Mouse (Mus musculus): ENCODE measurements around the gene Clasp2. TPM values are rescaled to one million over a fixed set of nuclear protein-coding genes. Genes with fewer than 3 reads are reported as not detected.
"Not testable (repeated sequence)": the region's sequence is repeated elsewhere in the genome, so short reads cannot be mapped to it uniquely, and the experiment has no call there.

The Clasp2 gene
- polyA plus RNA-seq, 1 experiment from 2014 or later: 145 TPM

DNA sequence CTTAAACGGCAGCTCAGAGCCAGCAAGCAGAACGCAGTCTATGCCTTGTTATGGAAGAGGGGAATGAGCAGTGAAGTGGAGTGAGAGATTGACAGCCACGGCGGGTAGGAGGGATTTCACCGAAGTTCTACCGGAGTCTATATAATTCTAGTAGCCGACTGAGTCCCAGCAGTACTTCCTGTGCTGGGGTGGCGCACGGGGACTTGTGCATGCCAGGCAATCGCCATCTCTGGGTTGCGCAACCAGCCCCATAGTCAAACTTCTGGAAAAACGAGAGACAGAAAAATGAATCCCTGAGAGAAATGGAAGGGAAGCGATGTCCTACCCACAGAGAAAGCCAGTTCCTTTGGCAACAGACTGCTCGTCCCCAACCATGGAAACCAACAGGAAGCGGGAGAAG lies 16.6 kb upstream of the Clasp2 start:
- WGBS: 86% methylated on average over 15 of the region's 15 CpGs

DNA sequence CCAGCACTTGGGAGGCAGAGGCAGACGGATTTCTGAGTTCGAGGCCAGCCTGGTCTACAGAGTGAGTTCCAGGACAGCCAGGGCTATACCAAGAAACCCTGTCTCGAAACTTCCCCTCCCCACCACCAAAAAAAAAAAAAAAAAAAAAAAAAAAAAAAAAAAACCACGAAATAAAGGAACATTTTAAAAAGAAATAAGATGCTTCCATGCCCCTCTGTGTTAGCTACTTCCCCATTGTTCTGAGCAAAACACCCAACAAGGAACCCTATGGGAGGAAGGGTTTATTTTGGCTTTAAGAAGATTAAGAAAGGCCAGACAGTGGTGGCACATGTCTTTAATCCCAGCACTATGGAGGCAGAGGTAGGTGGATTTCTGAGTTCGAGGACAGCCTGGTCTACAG lies 15.7 kb upstream of the Clasp2 start:
- H3K27ac ChIP-seq (ENCODE audit: low read length); H3K4me1 ChIP-seq (ENCODE audit: control insufficient read depth, insufficient read depth, low read length); H3K9me3 ChIP-seq (replicated peaks; ENCODE audit: control insufficient read depth, low read length, poor library complexity, severe bottlenecking); ATAC-seq; H3K9ac ChIP-seq (ENCODE audit: low read depth, low read length); H3K4me3 ChIP-seq (ENCODE audit: low read depth, low read length); H3K4me2 ChIP-seq (ENCODE audit: low read length); H3K36me3 ChIP-seq (ENCODE audit: control insufficient read depth, insufficient read depth, low read length); H3K27me3 ChIP-seq (ENCODE audit: control insufficient read depth, insufficient read depth, low read depth, low read length): not testable (repeated sequence)
- 69% methylated on average over 5 of the region's 5 CpGs for WGBS

More for the DNA sequence above, 16.6 kb upstream of the Clasp2 start:
- Histone ChIP-seq H3K4me1 (ENCODE audit: control insufficient read depth, insufficient read depth, low read length) (no peaks in the 10 kb centered on the region), H3K9me3 (replicated peaks; ENCODE audit: control insufficient read depth, low read length, poor library complexity, severe bottlenecking) (no peaks in the 10 kb centered on the region), H3K4me2 (ENCODE audit: low read length) (no peak overlapping the region), H3K27ac (ENCODE audit: low read length) (no peak overlapping the region), H3K36me3 (ENCODE audit: control insufficient read depth, insufficient read depth, low read length) (no peaks in the 10 kb centered on the region), H3K27me3 (ENCODE audit: control insufficient read depth, insufficient read depth, low read depth, low read length) (no peaks in the 10 kb centered on the region), H3K4me3 (ENCODE audit: low read depth, low read length) (no peak overlapping the region), H3K9ac (ENCODE audit: low read depth, low read length) (no peak overlapping the region)
- ATAC-seq: no peak

DNA sequence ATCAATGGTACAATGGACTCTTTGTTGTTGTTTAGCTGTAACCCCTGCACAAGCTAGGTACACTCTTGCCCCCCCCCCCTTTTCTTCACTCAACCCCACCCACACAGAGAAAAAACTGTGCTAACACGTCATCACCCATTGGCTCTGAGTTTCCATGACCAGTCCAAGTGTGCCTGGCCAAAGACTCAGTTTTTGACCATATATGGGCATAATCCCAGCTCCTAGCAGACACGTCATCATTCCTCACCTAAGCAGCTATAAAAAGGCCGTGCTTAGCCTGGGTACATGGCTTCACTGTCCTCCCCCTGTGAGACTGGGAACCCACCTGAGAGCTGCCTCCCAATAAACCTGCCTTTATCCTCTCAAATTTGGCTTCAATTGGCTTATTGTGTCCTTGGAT lies 15.1 kb upstream of the Clasp2 start:
- H3K27ac ChIP-seq (ENCODE audit: low read length): no peak overlapping the region
- H3K9me3 ChIP-seq (replicated peaks; ENCODE audit: control insufficient read depth, low read length, poor library complexity, severe bottlenecking): no peaks in the 10 kb centered on the region
- no peaks in the 10 kb centered on the region for H3K4me1 ChIP-seq (ENCODE audit: control insufficient read depth, insufficient read depth, low read length)
- H3K36me3 ChIP-seq (ENCODE audit: control insufficient read depth, insufficient read depth, low read length): no peaks in the 10 kb centered on the region
- H3K4me2 ChIP-seq (ENCODE audit: low read length): no peak overlapping the region
- 66% methylated on average over 3 of the region's 3 CpGs for WGBS
- H3K27me3 ChIP-seq (ENCODE audit: control insufficient read depth, insufficient read depth, low read depth, low read length): no peaks in the 10 kb centered on the region
- H3K4me3 ChIP-seq (ENCODE audit: low read depth, low read length): no peak overlapping the region
- no peak overlapping the region for H3K9ac ChIP-seq (ENCODE audit: low read depth, low read length)
- no peak for ATAC-seq

DNA sequence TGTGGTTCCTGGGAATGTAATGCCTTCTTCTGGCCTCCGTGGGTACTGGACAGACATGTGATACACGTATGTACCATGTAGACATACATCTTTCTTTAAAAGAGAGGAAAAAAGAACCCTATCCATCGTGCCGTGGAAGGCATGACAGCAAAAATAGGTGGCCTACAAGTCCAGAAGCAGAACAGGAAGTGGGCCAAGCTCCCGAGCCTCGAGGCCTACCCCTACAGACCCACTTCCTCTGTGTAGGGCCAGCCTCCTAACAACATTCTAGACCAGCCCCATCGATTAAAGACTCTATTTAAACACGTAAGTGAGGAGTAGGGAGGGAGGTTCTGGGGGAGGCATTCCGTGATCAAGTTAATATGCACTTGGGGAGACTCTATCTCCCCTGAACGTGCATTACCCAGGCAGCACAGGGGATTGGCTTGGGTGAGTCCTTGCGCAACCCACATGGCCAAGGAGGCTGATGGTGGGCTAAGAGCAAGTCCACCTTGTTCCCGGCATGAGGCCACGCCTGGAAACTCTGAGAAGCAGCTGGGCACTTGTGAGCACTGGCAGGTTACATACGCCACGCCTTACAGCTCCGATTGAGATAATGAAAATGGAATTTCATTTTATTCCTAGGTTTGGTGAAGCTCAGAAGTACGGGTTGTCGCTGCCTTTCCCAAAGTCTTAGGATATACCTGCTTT lies 14.1 kb upstream of the Clasp2 start:
- Histone ChIP-seq H3K27ac (ENCODE audit: low read length) (no peak overlapping the region), H3K9ac (ENCODE audit: low read depth, low read length) (no peak overlapping the region), H3K4me2 (ENCODE audit: low read length) (no peak overlapping the region), H3K4me3 (ENCODE audit: low read depth, low read length) (no peak overlapping the region), H3K36me3 (ENCODE audit: control insufficient read depth, insufficient read depth, low read length) (no peaks in the 10 kb centered on the region), H3K9me3 (replicated peaks; ENCODE audit: control insufficient read depth, low read length, poor library complexity, severe bottlenecking) (no peaks in the 10 kb centered on the region), H3K4me1 (ENCODE audit: control insufficient read depth, insufficient read depth, low read length) (no peaks in the 10 kb centered on the region), H3K27me3 (ENCODE audit: control insufficient read depth, insufficient read depth, low read depth, low read length) (no peaks in the 10 kb centered on the region)
- no peak for ATAC-seq
- 92% methylated on average over 18 of the region's 18 CpGs for WGBS

DNA sequence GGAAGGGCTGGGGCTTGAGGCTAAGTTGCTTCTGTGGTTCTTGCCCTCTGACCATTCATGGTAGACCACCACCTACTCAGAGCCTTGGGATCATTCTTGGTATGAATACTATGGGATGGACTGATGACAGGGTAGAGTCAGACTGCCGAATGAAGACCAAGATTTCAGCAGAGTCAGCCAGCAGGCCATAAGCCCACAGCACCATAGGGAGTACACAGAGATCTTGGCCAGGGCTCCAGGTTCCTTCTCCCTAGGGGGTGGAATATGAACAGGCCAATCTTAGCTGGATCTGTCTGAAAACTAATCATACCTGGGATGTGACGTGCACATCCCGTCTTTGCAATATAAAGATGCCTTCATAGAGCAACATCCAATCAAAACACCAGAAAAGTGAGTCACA lies 9.7 kb upstream of the Clasp2 start:
- no peaks in the 10 kb centered on the region for H3K4me1 ChIP-seq (ENCODE audit: control insufficient read depth, insufficient read depth, low read length)
- no peak overlapping the region for H3K4me3 ChIP-seq (ENCODE audit: low read depth, low read length)
- H3K4me2 ChIP-seq (ENCODE audit: low read length): no peak overlapping the region
- H3K27ac ChIP-seq (ENCODE audit: low read length): no peak overlapping the region
- no peak for ATAC-seq
- H3K9ac ChIP-seq (ENCODE audit: low read depth, low read length): no peak overlapping the region
- no peaks in the 10 kb centered on the region for H3K36me3 ChIP-seq (ENCODE audit: control insufficient read depth, insufficient read depth, low read length)
- H3K9me3 ChIP-seq (replicated peaks; ENCODE audit: control insufficient read depth, low read length, poor library complexity, severe bottlenecking): no peaks in the 10 kb centered on the region
- WGBS: 81% methylated on average over 3 of the region's 3 CpGs
- no peaks in the 10 kb centered on the region for H3K27me3 ChIP-seq (ENCODE audit: control insufficient read depth, insufficient read depth, low read depth, low read length)

DNA sequence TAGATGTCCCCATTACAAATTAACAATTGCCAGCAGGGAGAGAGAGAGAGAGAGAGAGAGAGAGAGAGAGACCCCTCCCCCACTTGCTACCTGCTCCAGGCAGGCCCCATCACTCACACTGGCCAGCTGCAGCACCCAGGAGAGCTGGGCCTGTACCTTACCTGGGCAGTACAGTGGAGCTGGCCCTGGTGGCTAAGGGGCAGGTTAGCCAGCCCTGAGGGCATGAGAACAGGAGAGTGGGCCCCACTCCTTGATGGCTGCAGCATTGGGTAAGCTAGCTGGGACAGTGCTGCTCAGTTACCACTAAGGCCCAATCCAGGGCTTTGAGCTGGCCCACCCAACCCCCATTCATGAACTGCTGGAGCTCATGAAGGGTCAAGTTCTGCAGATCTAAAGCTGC lies 5.4 kb upstream of the Clasp2 start:
- no peaks in the 10 kb centered on the region for H3K27me3 ChIP-seq (ENCODE audit: control insufficient read depth, insufficient read depth, low read depth, low read length)
- H3K4me1 ChIP-seq (ENCODE audit: control insufficient read depth, insufficient read depth, low read length): peaks cover 7% of the 10 kb centered on the region
- no peak overlapping the region for H3K4me2 ChIP-seq (ENCODE audit: low read length)
- no peak overlapping the region for H3K4me3 ChIP-seq (ENCODE audit: low read depth, low read length)
- no peak overlapping the region for H3K27ac ChIP-seq (ENCODE audit: low read length)
- H3K36me3 ChIP-seq (ENCODE audit: control insufficient read depth, insufficient read depth, low read length): no peaks in the 10 kb centered on the region
- no peak for ATAC-seq
- H3K9ac ChIP-seq (ENCODE audit: low read depth, low read length): no peak overlapping the region
- H3K9me3 ChIP-seq (replicated peaks; ENCODE audit: control insufficient read depth, low read length, poor library complexity, severe bottlenecking): no peaks in the 10 kb centered on the region

DNA sequence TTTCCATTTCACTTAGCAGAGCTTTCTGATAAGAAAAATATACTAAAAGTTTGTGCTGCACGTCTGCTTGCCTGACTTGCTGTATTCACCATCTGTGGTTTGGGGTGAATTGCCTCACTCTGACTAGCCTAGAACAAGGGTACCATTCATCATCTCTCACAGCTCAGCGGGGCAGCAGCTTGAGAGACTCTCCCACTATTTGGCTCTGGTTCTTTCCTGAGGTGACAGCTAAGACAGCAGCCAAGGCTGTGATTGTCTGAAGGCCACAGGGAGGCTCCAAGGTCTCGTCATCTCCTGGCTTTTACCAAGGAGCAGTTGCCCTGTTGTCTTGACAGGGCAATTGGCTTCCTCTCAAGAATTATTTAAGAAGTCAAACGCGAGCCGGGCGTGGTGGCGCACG lies 3.3 kb upstream of the Clasp2 start:
- peaks cover 10% of the 10 kb centered on the region for H3K4me1 ChIP-seq (ENCODE audit: control insufficient read depth, insufficient read depth, low read length)
- WGBS: 69% methylated on average over 9 of the region's 9 CpGs
- H3K4me3 ChIP-seq (ENCODE audit: low read depth, low read length): no peak overlapping the region
- no peak for ATAC-seq
- no peaks in the 10 kb centered on the region for H3K27me3 ChIP-seq (ENCODE audit: control insufficient read depth, insufficient read depth, low read depth, low read length)
- H3K9ac ChIP-seq (ENCODE audit: low read depth, low read length): no peak overlapping the region
- H3K4me2 ChIP-seq (ENCODE audit: low read length): no peak overlapping the region
- H3K36me3 ChIP-seq (ENCODE audit: control insufficient read depth, insufficient read depth, low read length): no peaks in the 10 kb centered on the region
- H3K27ac ChIP-seq (ENCODE audit: low read length): no peak overlapping the region
- no peaks in the 10 kb centered on the region for H3K9me3 ChIP-seq (replicated peaks; ENCODE audit: control insufficient read depth, low read length, poor library complexity, severe bottlenecking)

DNA sequence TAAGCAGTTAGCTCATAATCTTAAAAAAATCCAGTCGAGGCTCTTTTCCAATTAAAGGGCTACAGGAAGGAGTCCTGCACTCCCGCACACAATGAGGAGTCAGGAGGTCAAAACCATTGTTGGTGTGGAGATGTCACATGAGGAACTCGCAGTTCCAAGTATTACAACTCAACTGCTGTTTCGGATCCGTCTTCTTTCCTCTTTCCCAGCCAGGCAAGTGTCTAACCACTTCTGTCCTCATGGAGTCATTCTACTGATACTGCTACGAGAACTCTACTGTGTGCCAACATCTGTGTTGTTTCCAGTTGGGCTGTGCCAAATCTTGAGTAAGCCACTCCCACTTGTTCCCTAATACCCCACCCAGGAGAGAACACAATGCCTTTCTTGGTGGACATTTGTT lies 2.3 kb upstream of the Clasp2 start:
- no peak overlapping the region for H3K9ac ChIP-seq (ENCODE audit: low read depth, low read length)
- no peaks in the 10 kb centered on the region for H3K9me3 ChIP-seq (replicated peaks; ENCODE audit: control insufficient read depth, low read length, poor library complexity, severe bottlenecking)

DNA sequence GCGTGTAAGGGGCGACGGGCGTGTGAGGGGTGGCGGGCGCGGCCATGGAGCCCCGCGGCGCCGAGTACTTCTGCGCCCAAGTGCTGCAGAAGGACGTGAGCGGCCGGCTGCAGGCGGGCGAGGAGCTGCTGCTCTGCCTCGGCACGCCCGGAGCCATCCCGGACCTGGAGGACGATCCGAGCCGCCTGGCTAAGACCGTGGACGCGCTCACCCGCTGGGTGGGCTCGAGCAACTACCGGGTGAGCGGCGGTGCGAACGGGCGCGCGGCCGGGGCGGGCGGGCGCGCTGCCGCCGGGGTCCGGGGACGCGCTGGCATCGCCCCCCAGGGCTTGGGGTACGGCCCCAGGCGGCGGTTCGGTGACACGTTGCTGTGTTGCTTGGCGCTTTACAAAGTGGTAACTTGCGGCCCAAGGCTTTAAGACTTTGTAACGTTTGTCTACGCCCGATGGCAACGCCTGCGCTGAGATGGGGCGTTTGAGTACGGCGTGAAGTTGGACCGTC lies 414 bp downstream of the Clasp2 start:
- Histone ChIP-seq H3K4me1 (ENCODE audit: control insufficient read depth, insufficient read depth, low read length) (peaks cover 10% of the 10 kb centered on the region), H3K9me3 (replicated peaks; ENCODE audit: control insufficient read depth, low read length, poor library complexity, severe bottlenecking) (no peaks in the 10 kb centered on the region), H3K27ac (ENCODE audit: low read length) (peak overlapping the region; percentile 53), H3K36me3 (ENCODE audit: control insufficient read depth, insufficient read depth, low read length) (no peaks in the 10 kb centered on the region), H3K27me3 (ENCODE audit: control insufficient read depth, insufficient read depth, low read depth, low read length) (no peaks in the 10 kb centered on the region), H3K4me2 (ENCODE audit: low read length) (peak overlapping the region; percentile 96), H3K9ac (ENCODE audit: low read depth, low read length) (peak overlapping the region; percentile 72), H3K4me3 (ENCODE audit: low read depth, low read length) (peak overlapping the region; percentile 98)
- peak; percentile 81 for ATAC-seq
- under 1% methylated on average over 54 of the region's 64 CpGs for WGBS

More for the DNA sequence above, 2.3 kb upstream of the Clasp2 start:
- Histone ChIP-seq H3K4me2 (ENCODE audit: low read length) (no peak overlapping the region), H3K27me3 (ENCODE audit: control insufficient read depth, insufficient read depth, low read depth, low read length) (no peaks in the 10 kb centered on the region), H3K4me1 (ENCODE audit: control insufficient read depth, insufficient read depth, low read length) (peaks cover 10% of the 10 kb centered on the region), H3K4me3 (ENCODE audit: low read depth, low read length) (no peak overlapping the region), H3K27ac (ENCODE audit: low read length) (no peak overlapping the region), H3K36me3 (ENCODE audit: control insufficient read depth, insufficient read depth, low read length) (no peaks in the 10 kb centered on the region)
- 80% methylated on average over 6 of the region's 6 CpGs for WGBS
- no peak for ATAC-seq
